Mouse (Mus musculus): Measurements from ENCODE around the gene Hspa5. TPM values are rescaled to one million over a fixed set of nuclear protein-coding genes. Genes with fewer than 3 reads are reported as not detected.
A peak's percentile ranks its signal among the peaks of the same experiment; 100 is the strongest.
"Not testable (repeated sequence)": the region's sequence is repeated elsewhere in the genome, so short reads cannot be mapped to it uniquely, and the experiment has no call there.

The Hspa5 gene
- polyA plus RNA-seq, 1 experiment from 2014 or later: 931 TPM

DNA sequence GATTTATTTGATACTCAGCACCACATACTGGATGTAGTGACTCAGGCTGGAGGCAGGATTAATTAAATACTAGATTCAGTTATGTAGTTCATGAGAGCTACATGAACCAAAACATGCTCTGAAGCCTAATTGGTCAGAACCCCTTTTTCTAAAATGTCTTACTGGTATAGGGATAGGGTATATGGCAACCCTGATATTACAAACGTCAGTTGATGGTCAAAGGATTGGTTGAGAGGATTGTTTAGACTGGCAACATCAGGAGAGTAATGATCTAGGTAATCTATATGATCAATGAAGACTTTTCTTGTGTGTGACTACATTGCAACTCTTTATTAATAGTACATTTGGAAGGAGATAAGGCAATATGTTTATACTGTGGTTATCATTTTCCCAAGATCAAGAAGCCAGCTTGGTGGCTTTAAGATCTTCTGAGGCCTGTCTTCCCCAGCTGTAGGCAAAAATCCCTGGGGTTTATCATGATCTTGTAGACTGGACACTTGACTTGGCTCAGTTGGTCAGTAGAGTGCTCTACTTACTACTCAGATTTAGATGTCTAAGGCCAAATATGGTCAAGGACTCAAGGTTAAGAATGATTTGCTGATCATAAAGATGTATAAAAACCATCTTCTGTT is 5.6 kb downstream of the Hspa5 start:
- Histone ChIP-seq H3K36me3 (ENCODE audit: control insufficient read depth, insufficient read depth, low read length) (peaks cover 45% of the 10 kb centered on the region), H3K4me2 (0 out of 2 replicates have a peak overlapping the region, but pooled peaks have one; percentile 2), H3K9ac (ENCODE audit: low read depth, low read length) (no peak overlapping the region), H3K27ac (ENCODE audit: low read depth, low read length) (no peak overlapping the region), H3K9me3 (replicated peaks; ENCODE audit: control insufficient read depth, low read length) (no peaks in the 10 kb centered on the region), H3K27me3 (ENCODE audit: control insufficient read depth, insufficient read depth, low read length) (no peaks in the 10 kb centered on the region), H3K4me1 (ENCODE audit: control insufficient read depth, insufficient read depth, low read length) (peaks cover 33% of the 10 kb centered on the region), H3K4me3 (ENCODE audit: low read depth, low read length) (no peak overlapping the region)
- ATAC-seq (replicated peaks; ENCODE audit: insufficient number of reproducible peaks, low FRiP score, low TSS enrichment): no peak
- 57% methylated on average over 1 of the region's 1 CpGs for WGBS (ENCODE audit: insufficient replicate concordance)

GRCm38 (mm10) chr2:34783064-34784020 is 11.6 kb downstream of the Hspa5 start:
- ATAC-seq (replicated peaks; ENCODE audit: insufficient number of reproducible peaks, low FRiP score, low TSS enrichment): peak; percentile 83
- Histone ChIP-seq H3K4me3 (ENCODE audit: low read depth, low read length) (no peak overlapping the region), H3K4me1 (ENCODE audit: control insufficient read depth, insufficient read depth, low read length) (peaks cover 8% of the 10 kb centered on the region; the same call in 1 of the 2 replicates), H3K27me3 (ENCODE audit: control insufficient read depth, insufficient read depth, low read length) (no peaks in the 10 kb centered on the region), H3K36me3 (ENCODE audit: control insufficient read depth, insufficient read depth, low read length) (peaks cover 15% of the 10 kb centered on the region), H3K4me2 (peak overlapping the region; percentile 23), H3K9me3 (replicated peaks; ENCODE audit: control insufficient read depth, low read length) (no peaks in the 10 kb centered on the region), H3K27ac (ENCODE audit: low read depth, low read length) (peak overlapping the region; percentile 83), H3K9ac (ENCODE audit: low read depth, low read length) (no peak overlapping the region)
- WGBS (ENCODE audit: insufficient replicate concordance): 46% methylated on average over 14 of the region's 14 CpGs

- WGBS (ENCODE audit: insufficient replicate concordance): 84% methylated on average over 2 of the region's 2 CpGs
- no peak for ATAC-seq (replicated peaks; ENCODE audit: insufficient number of reproducible peaks, low FRiP score, low TSS enrichment)
These were observed 12.3 kb downstream of the Hspa5 start for GRCm38 (mm10) chr2:34784085-34784484.

DNA sequence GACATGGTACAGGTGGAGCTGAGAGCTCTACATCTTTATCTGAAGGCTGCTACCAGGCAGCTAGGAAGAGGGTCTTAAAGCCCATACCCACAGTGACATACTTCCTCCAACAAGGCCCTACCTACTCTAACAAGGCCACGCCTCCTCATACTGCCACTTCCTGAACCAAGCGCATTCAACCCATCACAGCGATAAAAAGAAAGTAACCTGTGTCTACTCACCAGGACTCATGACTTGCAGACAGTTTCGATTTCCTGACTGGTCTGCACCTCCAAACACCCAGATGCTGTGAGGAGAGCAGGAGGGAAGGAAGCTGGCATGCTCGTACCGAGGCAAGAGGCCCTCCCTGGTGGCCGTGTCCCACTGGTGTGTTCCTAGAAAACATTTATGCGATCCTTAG is 18.5 kb downstream of the Hspa5 start:
- Histone ChIP-seq H3K4me3 (ENCODE audit: low read depth, low read length) (no peak overlapping the region), H3K4me2 (no peak overlapping the region), H3K27me3 (ENCODE audit: control insufficient read depth, insufficient read depth, low read length) (no peaks in the 10 kb centered on the region), H3K9me3 (replicated peaks; ENCODE audit: control insufficient read depth, low read length) (no peaks in the 10 kb centered on the region), H3K9ac (ENCODE audit: low read depth, low read length) (no peak overlapping the region), H3K27ac (ENCODE audit: low read depth, low read length) (no peak overlapping the region), H3K4me1 (ENCODE audit: control insufficient read depth, insufficient read depth, low read length) (peaks cover 3% of the 10 kb centered on the region), H3K36me3 (ENCODE audit: control insufficient read depth, insufficient read depth, low read length) (peaks cover 10% of the 10 kb centered on the region)
- 87% methylated on average over 8 of the region's 8 CpGs for whole genome bisulfite sequencing (ENCODE audit: insufficient replicate concordance)
- ATAC-seq (replicated peaks; ENCODE audit: insufficient number of reproducible peaks, low FRiP score, low TSS enrichment): no peak

More at GRCm38 (mm10) chr2:34784085-34784484, 12.3 kb downstream of the Hspa5 start:
- Histone ChIP-seq H3K27me3 (ENCODE audit: control insufficient read depth, insufficient read depth, low read length) (no peaks in the 10 kb centered on the region), H3K4me1 (ENCODE audit: control insufficient read depth, insufficient read depth, low read length) (peaks cover 11% of the 10 kb centered on the region), H3K4me3 (ENCODE audit: low read depth, low read length) (no peak overlapping the region), H3K4me2 (no peak overlapping the region), H3K9me3 (replicated peaks; ENCODE audit: control insufficient read depth, low read length) (no peaks in the 10 kb centered on the region), H3K27ac (ENCODE audit: low read depth, low read length) (peak overlapping the region; percentile 83), H3K36me3 (ENCODE audit: control insufficient read depth, insufficient read depth, low read length) (peaks cover 15% of the 10 kb centered on the region), H3K9ac (ENCODE audit: low read depth, low read length) (no peak overlapping the region)

DNA sequence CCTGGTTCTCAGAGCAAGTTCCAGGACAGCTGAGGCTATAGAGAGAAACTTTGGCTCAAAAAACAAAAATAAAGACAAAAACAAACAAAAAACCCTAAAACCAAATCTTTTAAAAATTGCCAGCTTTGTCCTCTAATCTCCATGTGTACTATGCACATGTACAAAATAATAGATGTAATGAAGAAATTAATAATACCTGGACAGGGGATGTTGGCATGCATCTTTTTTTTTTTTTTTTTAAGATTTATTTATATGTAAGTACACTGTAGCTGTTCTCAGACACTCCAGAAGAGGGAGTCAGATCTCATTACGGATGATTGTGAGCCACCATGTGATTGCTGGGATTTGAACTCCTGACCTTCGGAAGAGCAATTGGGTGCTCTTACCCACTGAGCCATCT is 20.8 kb downstream of the Hspa5 start:
- WGBS (ENCODE audit: insufficient replicate concordance): 84% methylated on average over 2 of the region's 2 CpGs
- H3K27ac ChIP-seq (ENCODE audit: low read depth, low read length); ATAC-seq (replicated peaks; ENCODE audit: insufficient number of reproducible peaks, low FRiP score, low TSS enrichment); H3K4me3 ChIP-seq (ENCODE audit: low read depth, low read length); H3K9me3 ChIP-seq (replicated peaks; ENCODE audit: control insufficient read depth, low read length); H3K4me2 ChIP-seq; H3K4me1 ChIP-seq (ENCODE audit: control insufficient read depth, insufficient read depth, low read length); H3K27me3 ChIP-seq (ENCODE audit: control insufficient read depth, insufficient read depth, low read length); H3K9ac ChIP-seq (ENCODE audit: low read depth, low read length): not testable (repeated sequence)
- H3K36me3 ChIP-seq (ENCODE audit: control insufficient read depth, insufficient read depth, low read length): peaks cover 12% of the 10 kb centered on the region

- H3K9me3 ChIP-seq (replicated peaks; ENCODE audit: control insufficient read depth, low read length): no peaks in the 10 kb centered on the region
- WGBS (ENCODE audit: insufficient replicate concordance): 89% methylated on average over 2 of the region's 2 CpGs
- no peak for ATAC-seq (replicated peaks; ENCODE audit: insufficient number of reproducible peaks, low FRiP score, low TSS enrichment)
- no peak overlapping the region for H3K4me3 ChIP-seq (ENCODE audit: low read depth, low read length)
- H3K27me3 ChIP-seq (ENCODE audit: control insufficient read depth, insufficient read depth, low read length): no peaks in the 10 kb centered on the region
- H3K4me1 ChIP-seq (ENCODE audit: control insufficient read depth, insufficient read depth, low read length): peaks cover 4% of the 10 kb centered on the region; the same call in 1 of the 2 replicates
- H3K36me3 ChIP-seq (ENCODE audit: control insufficient read depth, insufficient read depth, low read length): peaks cover 12% of the 10 kb centered on the region
- no peak overlapping the region for H3K27ac ChIP-seq (ENCODE audit: low read depth, low read length)
- no peak overlapping the region for H3K9ac ChIP-seq (ENCODE audit: low read depth, low read length)
- no peak overlapping the region for H3K4me2 ChIP-seq
These were observed 22.7 kb downstream of the Hspa5 start for GRCm38 (mm10) chr2:34794511-34794910.

DNA sequence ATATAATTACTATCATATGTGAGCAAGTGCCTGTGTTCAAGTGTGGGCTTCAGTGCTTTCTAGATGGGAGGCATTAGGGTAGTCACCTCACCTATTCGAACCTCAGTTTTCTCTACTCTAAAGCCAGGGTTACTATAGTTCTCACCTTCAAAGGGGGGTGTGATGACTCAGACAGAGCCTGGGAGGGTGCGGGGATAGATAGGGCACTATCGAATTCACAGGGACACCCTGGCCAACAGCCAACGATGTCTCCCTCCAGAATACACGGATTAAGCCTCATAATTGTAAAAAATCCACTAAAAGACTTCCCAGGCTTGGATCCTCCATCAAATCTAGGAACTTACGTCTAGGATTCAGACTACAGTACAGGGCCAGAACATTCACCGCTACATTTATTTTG is 23.7 kb downstream of the Hspa5 start:
- no peaks in the 10 kb centered on the region for H3K9me3 ChIP-seq (replicated peaks; ENCODE audit: control insufficient read depth, low read length)
- H3K36me3 ChIP-seq (ENCODE audit: control insufficient read depth, insufficient read depth, low read length): peaks cover 12% of the 10 kb centered on the region
- H3K4me2 ChIP-seq: no peak overlapping the region
- H3K27ac ChIP-seq (ENCODE audit: low read depth, low read length): no peak overlapping the region
- peaks cover 4% of the 10 kb centered on the region; the same call in 1 of the 2 replicates for H3K4me1 ChIP-seq (ENCODE audit: control insufficient read depth, insufficient read depth, low read length)
- no peak overlapping the region for H3K4me3 ChIP-seq (ENCODE audit: low read depth, low read length)
- H3K27me3 ChIP-seq (ENCODE audit: control insufficient read depth, insufficient read depth, low read length): no peaks in the 10 kb centered on the region
- H3K9ac ChIP-seq (ENCODE audit: low read depth, low read length): no peak overlapping the region
- WGBS (ENCODE audit: insufficient replicate concordance): 92% methylated on average over 7 of the region's 7 CpGs
- ATAC-seq (replicated peaks; ENCODE audit: insufficient number of reproducible peaks, low FRiP score, low TSS enrichment): no peak

GRCm38 (mm10) chr2:34799357-34800256 is 27.8 kb downstream of the Hspa5 start, which contains the start of gene Rabepk:
Gene Rabepk, minus strand, starts transcription at chr2:34799912.
- peak; percentile 67 for ATAC-seq (replicated peaks; ENCODE audit: insufficient number of reproducible peaks, low FRiP score, low TSS enrichment)
- H3K4me3 ChIP-seq (ENCODE audit: low read depth, low read length): peak within 1 kb of the TSS; percentile 78
- H3K9ac ChIP-seq (ENCODE audit: low read depth, low read length): peak within 1 kb of the TSS; percentile 78
- peak within 1 kb of the TSS; percentile 69 for H3K4me2 ChIP-seq
- H3K27ac ChIP-seq (ENCODE audit: low read depth, low read length): peak within 1 kb of the TSS; percentile 78
- H3K27me3 ChIP-seq (ENCODE audit: control insufficient read depth, insufficient read depth, low read length): no peaks in the 10 kb centered on the region
- H3K9me3 ChIP-seq (replicated peaks; ENCODE audit: control insufficient read depth, low read length): no peaks in the 10 kb centered on the region
- peaks cover 6% of the 10 kb centered on the region; the same call in 1 of the 2 replicates for H3K4me1 ChIP-seq (ENCODE audit: control insufficient read depth, insufficient read depth, low read length)
- WGBS (ENCODE audit: insufficient replicate concordance): 5% methylated on average over 44 of the region's 44 CpGs
- H3K36me3 ChIP-seq (ENCODE audit: control insufficient read depth, insufficient read depth, low read length): 0 out of 2 replicates have a peak, but pooled peaks cover 3% of the 10 kb centered on the region
